Mouse (Mus musculus) limb, embryonic 14.5 days (tissue): ENCODE data around the gene Olfr1122. TPM values are rescaled to one million over a fixed set of nuclear protein-coding genes. Genes with fewer than 3 reads are reported as not detected.
"Not testable (repeated sequence)": the region's sequence is repeated elsewhere in the genome, so short reads cannot be mapped to it uniquely, and the experiment has no call there.

Experiments used
- ATAC-seq: fragments of 200-750 bp; cut with Nextera tagmentation; 2 replicates; pipeline ENCODE4 v1.8.0; 2017; ENCODE audit warnings: low read depth, moderate number of reproducible peaks, moderate TSS enrichment; ENCODE audit not compliant: low FRiP score
- DNase-seq: peaks from one replicate; pipeline ENCODE4 v3.0.0-alpha.2; 2015; ENCODE audit warnings: low spot score
- H3K27ac ChIP-seq: fragments of 300-500 bp; sonication (generic); replicated peaks from 2 replicates; pipeline ENCODE4 v1.5.1; 2014; ENCODE audit warnings: low read depth, mild to moderate bottlenecking, low read length, moderate library complexity, mixed read lengths
- H3K27me3 ChIP-seq: fragments of 300-500 bp; sonication (generic); 2 replicates; pipeline ENCODE4 v1.6.1; 2014; ENCODE audit warnings: low read length, mixed read lengths; ENCODE audit not compliant: control insufficient read depth, insufficient read depth
- H3K36me3 ChIP-seq: fragments of 300-500 bp; sonication (generic); 2 replicates; pipeline ENCODE4 v1.6.1; 2014; ENCODE audit warnings: mild to moderate bottlenecking, low read length, moderate library complexity, mixed read lengths; ENCODE audit not compliant: control insufficient read depth, insufficient read depth
- H3K4me1 ChIP-seq: fragments of 300-500 bp; sonication (generic); 2 replicates; pipeline ENCODE4 v1.6.1; 2014; ENCODE audit warnings: antibody characterized with exemption, low read length, mixed read lengths; ENCODE audit not compliant: control insufficient read depth, insufficient read depth
- H3K4me2 ChIP-seq: fragments of 300-500 bp; sonication (generic); replicated peaks from 2 replicates; pipeline ENCODE4 v1.6.1; 2014; ENCODE audit warnings: low read depth, mild to moderate bottlenecking, low read length, moderate library complexity; ENCODE audit not compliant: severe bottlenecking
- H3K4me3 ChIP-seq: fragments of 300-500 bp; sonication (generic); replicated peaks from 2 replicates; pipeline ENCODE4 v1.5.1; 2014; ENCODE audit warnings: low read length
- H3K9ac ChIP-seq: fragments of 300-500 bp; sonication (generic); 2 replicates; pipeline ENCODE4 v1.6.1; 2014; ENCODE audit warnings: mild to moderate bottlenecking, low read depth, low read length, moderate library complexity; ENCODE audit not compliant: severe bottlenecking
- H3K9me3 ChIP-seq: fragments of 300-500 bp; sonication (generic); 2 replicates; pipeline ENCODE4 v1.6.1; 2016; ENCODE audit warnings: low read length; ENCODE audit not compliant: control insufficient read depth
- POLR2A ChIP-seq: fragments of 200-500 bp; IDR thresholded peaks from 2 replicates; pipeline ENCODE4 v1.8.0; 2012; ENCODE audit warnings: inconsistent platforms, mild to moderate bottlenecking, moderate library complexity, borderline replicate concordance; ENCODE audit not compliant: insufficient read depth, insufficient read length; ENCODE audit errors: extremely low read depth
- WGBS: fragments of 180-500 bp; shearing (Covaris S2); extraction: QIAGEN DNeasy Blood & Tissue Kit; methylation state at CpG from one replicate; pipeline ENCODE4 v1.1.7; 2014; 5-methylcytosine and 5-hydroxymethylcytosine counted together
- polyA plus RNA-seq, 2 experiments: library from polyadenylated mRNA; depleted of rRNA in 1 of 2; stranded (reverse) in 1 of 2; unstranded in 1 of 2; fragments of >200 nt; fragmentation: Nextera tagmentation in 1 of 2; extraction: Ambion mirVana in 1 of 2; gene quantifications; 2 replicates each; pipeline versions ENCODE4 v1.2.1 to v1.2.3; 2012 to 2014

Olfr1122 gene
- polyA plus RNA-seq (2012; rRNA removed): not detected in 2 replicates
- not detected in 2 replicates for polyA plus RNA-seq (2014; fragmentation: Nextera tagmentation; extraction: Ambion mirVana)

DNA sequence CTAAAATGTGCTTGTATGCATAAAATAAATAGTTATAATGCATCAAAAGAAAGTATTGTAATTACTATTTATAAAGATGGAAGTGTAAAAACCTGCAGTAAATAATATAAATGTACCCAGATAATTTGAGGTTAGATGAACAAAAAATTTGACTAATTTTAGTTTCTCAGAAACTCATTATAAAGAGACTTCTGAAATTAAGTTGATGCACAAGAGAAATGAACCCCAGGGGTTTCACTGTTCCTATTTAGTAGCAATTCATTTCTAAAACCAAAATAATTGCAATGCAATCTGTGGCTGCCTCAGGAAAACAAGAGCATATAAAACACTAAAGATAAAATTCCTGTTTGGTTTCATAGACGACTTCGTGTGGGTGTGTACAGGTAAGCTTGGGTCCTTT, at the start of gene Olfr1122:
Gene Olfr1122 (plus strand): TSS at position 301 of the 400 bp plus-strand sequence.
- Histone ChIP-seq H3K27me3 (no peaks in the 10 kb centered on the region), H3K4me3 (no peak within 1 kb of the TSS), H3K9ac (no peak within 1 kb of the TSS), H3K4me1 (no peaks in the 10 kb centered on the region), H3K9me3 (no peaks in the 10 kb centered on the region), H3K4me2 (no peak within 1 kb of the TSS), H3K27ac (no peak within 1 kb of the TSS), H3K36me3 (no peaks in the 10 kb centered on the region)
- WGBS: 71% methylated on average over 2 of the region's 2 CpGs
- DNase-seq (no peak), ATAC-seq (no peak)
- TF ChIP-seq POLR2A: no peak

DNA sequence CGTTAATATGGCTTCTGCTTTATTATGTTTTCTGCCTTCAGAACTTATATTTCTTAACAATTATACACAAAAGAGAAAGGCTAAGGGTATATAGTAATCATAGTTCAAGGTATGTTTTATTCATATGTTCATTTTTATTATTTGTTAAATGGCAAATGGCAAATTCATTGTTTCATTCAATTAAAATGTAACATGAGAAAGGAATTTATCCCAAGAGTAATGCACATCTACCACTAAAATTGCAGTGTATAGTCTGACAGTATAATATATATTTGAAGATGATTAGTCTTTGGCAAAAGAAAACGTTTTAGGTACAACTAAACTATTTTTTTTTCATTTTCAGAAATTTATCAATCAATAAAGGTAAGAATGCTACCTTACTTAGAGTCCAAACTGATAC, 31.1 kb upstream of the Olfr1122 start, which contains the start of gene Olfr1120:
Gene Olfr1120 (plus strand): TSS at position 301 of the 400 bp plus-strand sequence.
- H3K4me2 ChIP-seq: no peak within 1 kb of the TSS
- 59% methylated on average over 2 of the region's 2 CpGs for WGBS
- no peak for TF ChIP-seq POLR2A
- no peaks in the 10 kb centered on the region for H3K27me3 ChIP-seq
- H3K9ac ChIP-seq: no peak within 1 kb of the TSS
- H3K4me1 ChIP-seq: no peaks in the 10 kb centered on the region
- DNase-seq (no peak), ATAC-seq (no peak)
- no peak within 1 kb of the TSS for H3K27ac ChIP-seq
- H3K9me3 ChIP-seq: no peaks in the 10 kb centered on the region
- no peaks in the 10 kb centered on the region for H3K36me3 ChIP-seq
- H3K4me3 ChIP-seq: no peak within 1 kb of the TSS

DNA sequence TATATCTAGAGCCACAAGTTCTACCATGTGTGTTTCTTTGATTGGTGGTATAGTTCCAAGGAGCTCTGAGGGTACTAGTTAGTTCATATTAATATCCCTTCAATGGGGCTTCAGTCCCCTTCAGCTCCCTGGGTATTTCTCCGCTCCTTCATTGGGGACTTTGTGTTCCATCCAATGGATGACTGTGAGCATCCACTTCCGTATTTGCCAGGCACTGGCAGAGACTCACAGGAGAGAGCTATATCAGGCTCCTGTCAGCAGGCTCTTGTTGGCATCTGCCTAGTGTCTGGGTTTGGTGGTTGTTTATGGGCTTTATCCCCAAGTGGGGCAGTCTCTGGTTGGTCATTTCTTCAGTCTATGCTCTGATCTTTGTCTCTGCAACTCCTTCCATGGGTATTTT, 25.5 kb upstream of the Olfr1122 start:
- H3K4me3 ChIP-seq, H3K9me3 ChIP-seq, ATAC-seq, H3K27ac ChIP-seq, H3K4me1 ChIP-seq, DNase-seq, H3K4me2 ChIP-seq, H3K36me3 ChIP-seq, H3K9ac ChIP-seq, H3K27me3 ChIP-seq: not testable (repeated sequence)
- WGBS: 93% methylated on average over 2 of the region's 2 CpGs

DNA sequence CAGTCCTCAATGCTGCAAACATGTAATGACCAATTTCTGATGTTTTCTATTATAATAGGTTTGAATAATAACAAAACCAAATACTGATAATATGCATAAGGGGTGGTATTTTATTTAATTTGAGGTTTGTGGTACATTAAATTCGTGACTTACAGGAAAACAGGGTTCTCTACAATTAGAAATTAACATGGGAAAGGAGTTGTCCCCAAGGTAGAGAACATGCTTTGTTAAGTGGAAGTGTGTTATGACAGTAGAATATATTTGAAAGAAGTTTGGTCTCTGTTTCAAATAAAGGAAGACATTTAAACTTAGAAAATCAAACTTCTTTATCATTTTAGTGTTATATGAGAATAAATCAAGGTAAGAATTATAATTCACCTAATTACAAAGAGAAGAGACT, 16.1 kb upstream of the Olfr1122 start, which contains the start of gene Olfr1121:
Gene Olfr1121 (plus strand): TSS at position 301 of the 400 bp plus-strand sequence.
- Histone ChIP-seq H3K9me3 (no peaks in the 10 kb centered on the region), H3K27ac (no peak within 1 kb of the TSS), H3K4me2 (no peak within 1 kb of the TSS), H3K27me3 (no peaks in the 10 kb centered on the region), H3K4me3 (no peak within 1 kb of the TSS), H3K36me3 (no peaks in the 10 kb centered on the region), H3K4me1 (no peaks in the 10 kb centered on the region), H3K9ac (no peak within 1 kb of the TSS)
- 35% methylated on average over 1 of the region's 1 CpGs for WGBS
- DNase-seq (no peak), ATAC-seq (no peak)
- no peak for TF ChIP-seq POLR2A

DNA sequence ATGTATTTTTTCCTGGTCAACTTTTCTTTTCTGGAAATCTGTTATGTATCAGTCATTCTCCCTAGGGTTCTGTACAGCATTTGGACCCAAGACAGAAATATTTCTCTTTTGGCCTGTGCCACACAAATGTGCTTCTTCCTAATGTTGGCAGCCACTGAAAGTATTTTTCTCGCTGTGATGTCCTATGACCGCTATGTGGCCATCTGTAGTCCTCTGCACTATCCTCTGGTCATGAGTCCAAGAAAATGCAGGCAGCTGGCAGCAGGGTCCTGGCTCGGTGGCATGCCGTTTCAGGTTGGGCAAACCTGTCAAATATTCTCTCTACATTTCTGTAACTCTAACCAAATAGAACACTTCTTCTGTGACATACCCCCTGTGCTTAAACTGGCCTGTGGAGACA, 13.9 kb upstream of the Olfr1122 start:
- no peak for TF ChIP-seq POLR2A
- Histone ChIP-seq H3K9ac (no peak overlapping the region), H3K4me3 (no peak overlapping the region), H3K27me3 (no peaks in the 10 kb centered on the region), H3K27ac (no peak overlapping the region), H3K9me3 (no peaks in the 10 kb centered on the region), H3K4me1 (no peaks in the 10 kb centered on the region), H3K36me3 (no peaks in the 10 kb centered on the region), H3K4me2 (no peak overlapping the region)
- ATAC-seq (no peak), DNase-seq (no peak)
- 85% methylated on average over 4 of the region's 4 CpGs for WGBS

DNA sequence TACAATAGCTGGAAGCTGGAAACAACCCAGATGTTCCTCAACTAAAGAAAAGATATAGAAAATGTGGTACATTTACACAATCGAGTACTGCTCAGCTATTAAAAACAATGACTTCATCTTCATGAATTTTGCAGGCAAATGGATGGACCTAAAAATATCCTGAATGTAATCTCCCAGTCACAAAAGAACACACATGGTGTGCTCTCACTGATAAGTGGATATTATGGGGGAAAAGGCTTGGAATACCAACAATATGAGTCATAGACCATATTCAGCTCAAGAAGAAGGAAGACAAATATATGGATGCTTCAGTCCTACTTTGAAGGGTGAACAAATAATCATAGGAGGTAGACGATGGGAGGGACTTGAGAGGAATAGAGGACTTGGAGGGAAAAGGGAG, 1.7 kb upstream of the Olfr1122 start:
- no peak for DNase-seq
- H3K4me3 ChIP-seq: no peak overlapping the region
- no peaks in the 10 kb centered on the region for H3K4me1 ChIP-seq
- H3K27ac ChIP-seq: no peak overlapping the region
- no peaks in the 10 kb centered on the region for H3K27me3 ChIP-seq
- WGBS: 89% methylated on average over 2 of the region's 2 CpGs
- no peak overlapping the region for H3K9ac ChIP-seq
- no peaks in the 10 kb centered on the region for H3K9me3 ChIP-seq
- no peaks in the 10 kb centered on the region for H3K36me3 ChIP-seq
- ATAC-seq: no peak
- H3K4me2 ChIP-seq: no peak overlapping the region
- no peak for TF ChIP-seq POLR2A

DNA sequence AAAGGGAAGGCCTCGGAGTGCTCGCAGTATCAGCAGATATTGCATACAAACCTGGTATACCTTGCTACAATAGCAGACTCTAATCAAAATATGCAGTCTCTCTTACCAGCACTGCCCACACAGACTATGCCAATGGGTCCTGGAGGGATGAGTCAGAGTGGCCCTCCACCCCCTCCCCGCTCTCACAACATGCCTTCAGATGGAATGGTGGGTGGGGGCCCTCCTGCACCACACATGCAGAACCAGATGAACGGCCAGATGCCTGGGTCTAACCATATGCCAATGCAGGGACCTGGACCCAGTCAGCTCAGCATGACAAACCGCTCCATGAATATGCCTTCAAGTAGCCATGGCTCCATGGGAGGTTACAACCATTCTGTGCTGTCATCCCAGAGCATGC, 8.0 kb downstream of the Olfr1122 start:
- 87% methylated on average over 5 of the region's 5 CpGs for WGBS
- not testable (repeated sequence) for ATAC-seq, H3K9ac ChIP-seq, H3K9me3 ChIP-seq, DNase-seq, H3K4me3 ChIP-seq, H3K4me1 ChIP-seq, H3K36me3 ChIP-seq, H3K27me3 ChIP-seq, H3K27ac ChIP-seq, H3K4me2 ChIP-seq

DNA sequence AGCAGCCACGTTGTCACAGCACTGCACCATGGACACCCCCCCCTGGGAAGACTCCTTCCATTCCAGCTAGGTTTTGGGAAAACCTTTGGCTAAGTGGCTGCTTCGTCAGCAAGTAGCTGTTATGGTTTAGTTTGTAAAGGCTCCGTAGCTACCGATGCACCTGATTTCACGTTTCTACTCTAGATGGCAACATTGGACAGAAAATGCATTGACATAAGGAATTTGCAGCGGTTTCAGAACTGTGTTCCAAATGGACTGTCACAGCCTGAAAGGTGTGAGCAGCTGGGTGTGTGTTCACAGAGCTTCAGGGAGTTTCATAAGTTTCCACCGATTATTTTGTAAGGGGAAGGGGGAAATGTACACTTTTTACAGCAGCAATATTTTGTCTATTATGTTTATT, 9.0 kb downstream of the Olfr1122 start:
- H3K27ac ChIP-seq, DNase-seq, H3K4me3 ChIP-seq, H3K27me3 ChIP-seq, H3K4me2 ChIP-seq, H3K9me3 ChIP-seq, H3K4me1 ChIP-seq, H3K36me3 ChIP-seq, H3K9ac ChIP-seq, ATAC-seq: not testable (repeated sequence)
- WGBS: 84% methylated on average over 7 of the region's 7 CpGs
